Comparison of ENCODE assay signal across 8 mouse cellular contexts in genomic region chr2:71117797-71118708, GRCm38 (mm10). TPM values are rescaled to one million over a fixed set of nuclear protein-coding genes. Genes with fewer than 3 reads are reported as not detected.
DNase-seq lines count a peak whose midpoint lies in the region; ATAC-seq and TF ChIP-seq lines count a peak whose summit lies in the region.

Gene Cybrd1 (plus strand): TSS chr2:71117923.

- H3K4me1 ChIP-seq in intestine, embryonic 14.5 days (replicated peaks; ENCODE audit: control insufficient read depth, insufficient read depth, low read length), result peaks cover 4% of the 10 kb centered on the region; the same call in 1 of the 2 replicates
- peaks cover 4% of the 10 kb centered on the region for H3K4me1 ChIP-seq in lung, adult 2 months (ENCODE audit: control insufficient read depth, insufficient read depth, low read length)

- H3K9me3 ChIP-seq in intestine, embryonic 14.5 days (ENCODE audit: control insufficient read depth, low read length), result peaks cover 2% of the 10 kb centered on the region; the same call in 1 of the 2 replicates

- H3K27ac ChIP-seq in intestine, embryonic 14.5 days (ENCODE audit: low read depth), result no peak within 1 kb of the TSS

- H3K4me3 ChIP-seq in intestine, embryonic 14.5 days (ENCODE audit: low read depth, low read length), result peak within 1 kb of the TSS; percentile 61
- H3K4me3 ChIP-seq in lung, adult 2 months (replicated peaks; ENCODE audit: extremely low read depth, low read depth, low read length), result peak within 1 kb of the TSS; percentile 64

- H3K9ac ChIP-seq in intestine, embryonic 14.5 days (ENCODE audit: low read length), result peak within 1 kb of the TSS; percentile 58

- peak; percentile 64 for ATAC-seq in common myeloid progenitor, adult 5-6 weeks (replicated peaks; ENCODE audit: low read depth, poor library complexity, severe bottlenecking)
- peak; percentile 80 for ATAC-seq in intestine, embryonic 14.5 days (replicated peaks; ENCODE audit: low FRiP score, low TSS enrichment, low read depth)

- H3K27me3 ChIP-seq in intestine, embryonic 14.5 days (replicated peaks; ENCODE audit: control insufficient read depth, insufficient read depth, low read length), result 0 out of 2 replicates have a peak, but pooled peaks cover 5% of the 10 kb centered on the region

- intact Hi-C loops in left cerebral cortex, postnatal 4 days (cut with DNase I), result no loop called here
- intact Hi-C loops in left cerebral cortex, postnatal 36 days (cut with DNase I), result no loop called here

- peak; percentile 80 for DNase-seq in left cerebral cortex, postnatal 4 days
- no peak for DNase-seq in left cerebral cortex, postnatal 36 days (ENCODE audit: low spot score in 2 of 2)
- peak; percentile 48 to 70 for DNase-seq in gastrocnemius, postnatal 4 days (ENCODE audit: low spot score in 2 of 2)
- peak; percentile 78 for DNase-seq in intestine, embryonic 14.5 days (ENCODE audit: low spot score)
- DNase-seq in lung, adult 2 months, result peak; percentile 26
- DNase-seq in retina, embryonic 14.5 days (ENCODE audit: low spot score), result peak; percentile 37
- DNase-seq in left cerebral cortex, adult 18-20 months (ENCODE audit: low spot score in 2 of 2), result no peak

- 2% methylated on average over 60 of the region's 60 CpGs for WGBS in intestine, embryonic 14.5 days
- WGBS in lung, adult 2 months, result 3% methylated on average over 60 of the region's 60 CpGs

- peak within 1 kb of the TSS; percentile 84 for H3K4me2 ChIP-seq in intestine, embryonic 14.5 days (ENCODE audit: low read length)

- no peak for TF ChIP-seq POLR2A in lung, adult 2 months (IDR thresholded peaks at IDR 0.05; ENCODE audit: borderline replicate concordance, extremely low read depth, low read depth, low read length)

- no peak for TF ChIP-seq CTCF in lung, adult 2 months (IDR thresholded peaks at IDR 0.05; ENCODE audit: insufficient read depth, low read length)

- H3K36me3 ChIP-seq in intestine, embryonic 14.5 days (ENCODE audit: control insufficient read depth, insufficient read depth, low read length), result no peaks in the 10 kb centered on the region

RNA-seq across cellular contexts. Expression of gene Cybrd1, which starts in this region (rescaled TPM):
- 1 to 10 TPM; 5.4 to 7.6 TPM for total RNA-seq in left cerebral cortex, postnatal 4 days (2021)
- 1 to 10 TPM; 1.5 to 1.7 TPM for total RNA-seq in left cerebral cortex, postnatal 36 days (2021)
- total RNA-seq in common myeloid progenitor, adult 5-6 weeks (2017), result 0.14 TPM in 1 of 2 replicates, not detected in the other
- total RNA-seq in gastrocnemius, postnatal 4 days (2021), result 1 to 10 TPM; 5.5 to 7.0 TPM
- 4.9 and 5.1 TPM in 2 replicates for polyA plus RNA-seq in intestine, embryonic 14.5 days (2014; fragmentation: Nextera tagmentation; extraction: Ambion mirVana)
- 7.4 and 8.3 TPM in 2 replicates for polyA plus RNA-seq in lung, adult 2 months (2012; rRNA removed)
- total RNA-seq in left cerebral cortex, adult 18-20 months (2021), result 1 to 10 TPM in 1 of 2 experiments, under 1 TPM in 1; 0.95 to 1.0 TPM

Comparison
In these comparisons a context has a peak if more than half of its experiments do, and no peak if none do; other contexts are left out.
1. DNase-seq: peak in left cerebral cortex, postnatal 4 days (single experiment), gastrocnemius, postnatal 4 days (2 of 2), intestine, embryonic 14.5 days (single experiment), lung, adult 2 months (single experiment) and retina, embryonic 14.5 days (single experiment); none in left cerebral cortex, postnatal 36 days (0 of 2) and left cerebral cortex, adult 18-20 months (0 of 2).
2. Peak in ATAC-seq in common myeloid progenitor, adult 5-6 weeks; RNA of the gene not detected or under 1 TPM.